Mouse (Mus musculus) gastrocnemius, adult 2 months (tissue): Measurements from ENCODE around the gene Mastl. TPM values are rescaled to one million over a fixed set of nuclear protein-coding genes. Genes with fewer than 3 reads are reported as not detected.

Experiments
- DNase-seq: peaks from one replicate; pipeline ENCODE4 v3.0.0; 2022
- H3K27ac ChIP-seq: fragments of 200-600 bp; 2 replicates; pipeline ENCODE4 v1.8.1; 2022; ENCODE audit warnings: mild to moderate bottlenecking
- H3K4me3 ChIP-seq: fragments of 200-600 bp; 2 replicates; pipeline ENCODE4 v1.8.1; 2022; ENCODE audit warnings: mild to moderate bottlenecking, moderate library complexity
- CTCF ChIP-seq: fragments of 200-600 bp; IDR thresholded peaks from 2 replicates; pipeline ENCODE4 v1.8.1; 2022; ENCODE audit warnings: antibody characterized with exemption, mild to moderate bottlenecking, moderate library complexity
- intact Hi-C: fragments of 180-260 bp; cut with DNase I; formaldehyde crosslinking; loops from one replicate; pipeline ENCODE4 v1.15.1; 2025
- long read RNA-seq, 2 experiments: library from polyadenylated mRNA; stranded (forward); transcript quantifications; one replicate each; pipeline ENCODE4 v2.0.0; 2021
- total RNA-seq, 2 experiments: library from RNA; stranded (reverse); gene quantifications; 2 replicates each; pipeline ENCODE4 v1.2.3; 2021

Mastl gene
- total RNA-seq, result under 1 TPM; 0.36 TPM
- long read RNA-seq, experiment 1, result 0 reads
- long read RNA-seq, experiment 2, result 0 reads

- peak; percentile 26; the same call in 1 of the 2 replicates for TF ChIP-seq CTCF
- intact Hi-C loops, result loop anchor here (2.0 to 5.0 kb wide), 4 partner anchors 34 to 259 kb away; partner anchors contain the start of genes Acbd5 and Pdss1
- Histone ChIP-seq H3K4me3 (peak within 1 kb of the TSS; percentile 83), H3K27ac (peak within 1 kb of the TSS; percentile 97)
- DNase-seq, result peak; percentile 99
Measured at GRCm38 (mm10) chr2:23155777-23156607, at the start of gene Mastl, which contains the start of gene Yme1l1. TSS of gene Mastl (minus strand) at chr2:23156024. TSS of gene Yme1l1 (plus strand) at chr2:23156369.

- no peak overlapping the region for H3K4me3 ChIP-seq
- no peak overlapping the region for H3K27ac ChIP-seq
- no peak for DNase-seq
- TF ChIP-seq CTCF, result no peak
- intact Hi-C loops, result no loop called here
Measured at GRCm38 (mm10) chr2:23202900-23203670, 47.3 kb upstream of the Mastl start.

GRCm38 (mm10) chr2:23201034-23201433 lies 45.2 kb upstream of the Mastl start:
- intact Hi-C loops, result no loop called here
- Histone ChIP-seq H3K4me3 (no peak overlapping the region), H3K27ac (no peak overlapping the region)
- no peak for TF ChIP-seq CTCF
- DNase-seq, result no peak

GRCm38 (mm10) chr2:23194366-23194765 lies 38.5 kb upstream of the Mastl start:
- no peak for TF ChIP-seq CTCF
- intact Hi-C loops, result no loop called here

GRCm38 (mm10) chr2:23172305-23172704 lies 16.5 kb upstream of the Mastl start:
- intact Hi-C loops, result no loop called here

More at GRCm38 (mm10) chr2:23194366-23194765, 38.5 kb upstream of the Mastl start:
- Histone ChIP-seq H3K4me3 (no peak overlapping the region), H3K27ac (no peak overlapping the region)
- DNase-seq, result no peak

GRCm38 (mm10) chr2:23156608-23157081 lies 821 bp upstream of the Mastl start:
- H3K27ac ChIP-seq, result peak overlapping the region; percentile 97
- DNase-seq, result no peak
- H3K4me3 ChIP-seq, result peak overlapping the region; percentile 83
- intact Hi-C loops, result loop anchor here (5.0 kb wide), 3 partner anchors 34 to 259 kb away; partner anchors contain the start of gene Pdss1
- no peak for TF ChIP-seq CTCF

More at GRCm38 (mm10) chr2:23172305-23172704, 16.5 kb upstream of the Mastl start:
- TF ChIP-seq CTCF, result no peak
- DNase-seq, result no peak
- H3K27ac ChIP-seq, result no peak overlapping the region
- no peak overlapping the region for H3K4me3 ChIP-seq

GRCm38 (mm10) chr2:23155199-23155621 lies 614 bp downstream of the Mastl start:
- H3K27ac ChIP-seq, result peak overlapping the region; percentile 97; the same call in 1 of the 2 replicates
- peak overlapping the region; percentile 83 for H3K4me3 ChIP-seq
- no peak for TF ChIP-seq CTCF
- DNase-seq, result no peak
- intact Hi-C loops, result loop anchor here (2.0 to 5.0 kb wide), 4 partner anchors 33 to 258 kb away; partner anchors contain the start of genes Acbd5 and Pdss1

GRCm38 (mm10) chr2:23119573-23119972 lies 36.3 kb downstream of the Mastl start:
- intact Hi-C loops, result no loop called here
- Histone ChIP-seq H3K4me3 (no peak overlapping the region), H3K27ac (peak overlapping the region; percentile 56)
- TF ChIP-seq CTCF, result no peak
- DNase-seq, result peak; percentile 24

- no peak for TF ChIP-seq CTCF
- intact Hi-C loops, result loop anchor here (5.0 kb wide), 1 partner anchor 55 kb away; the partner anchor contains the start of genes Mastl and Yme1l1
- no peak for DNase-seq
- Histone ChIP-seq H3K27ac (no peak overlapping the region), H3K4me3 (no peak overlapping the region)
Measured at GRCm38 (mm10) chr2:23102266-23102665, 53.6 kb downstream of the Mastl start.

GRCm38 (mm10) chr2:23097028-23097427 lies 58.8 kb downstream of the Mastl start:
- no peak for DNase-seq
- H3K27ac ChIP-seq, result no peak overlapping the region
- TF ChIP-seq CTCF, result no peak
- no peak overlapping the region for H3K4me3 ChIP-seq
- intact Hi-C loops, result no loop called here

- no peak for DNase-seq
- intact Hi-C loops, result no loop called here
Measured at GRCm38 (mm10) chr2:23092216-23092615, 63.6 kb downstream of the Mastl start.

GRCm38 (mm10) chr2:23084540-23084939 lies 71.3 kb downstream of the Mastl start:
- no peak for TF ChIP-seq CTCF
- Histone ChIP-seq H3K27ac (no peak overlapping the region), H3K4me3 (no peak overlapping the region)
- intact Hi-C loops, result no loop called here
- no peak for DNase-seq

More at GRCm38 (mm10) chr2:23092216-23092615, 63.6 kb downstream of the Mastl start:
- Histone ChIP-seq H3K27ac (no peak overlapping the region), H3K4me3 (no peak overlapping the region)
- peak; percentile 70 for TF ChIP-seq CTCF
